Mouse (Mus musculus) adrenal gland, postnatal 25 days (tissue): ENCODE results near the gene Zfand3. TPM values are rescaled to one million over a fixed set of nuclear protein-coding genes. Genes with fewer than 3 reads are reported as not detected.

Experiments used
- DNase-seq: peaks from one replicate; pipeline ENCODE4 v3.0.0; 2021; ENCODE audit warnings: mixed read lengths
- total RNA-seq: library from RNA; stranded (reverse); gene quantifications from 2 replicates; pipeline ENCODE4 v1.2.3, GENCODE M21; 2021

Zfand3 gene
- total RNA-seq, 1 experiment from 2014 or later, result 144 TPM

- DNase-seq, result peak; percentile 3
Observed at GRCm38 (mm10) chr17:30195591-30196183, 191.2 kb downstream of the Zfand3 start.

- DNase-seq, result peak; percentile 20
Observed at GRCm38 (mm10) chr17:30196401-30197279, 192.1 kb downstream of the Zfand3 start.

GRCm38 (mm10) chr17:30197280-30198030, 192.9 kb downstream of the Zfand3 start:
- peak; percentile 4 for DNase-seq

GRCm38 (mm10) chr17:30198422-30198821, 193.9 kb downstream of the Zfand3 start:
- DNase-seq, result peak; percentile 21

- DNase-seq, result peak; percentile 2
Observed at GRCm38 (mm10) chr17:30199374-30200247, 195.1 kb downstream of the Zfand3 start.

- DNase-seq, result peak; percentile 46
Observed at GRCm38 (mm10) chr17:30200283-30200682, 195.8 kb downstream of the Zfand3 start.

GRCm38 (mm10) chr17:30205062-30205825, 200.7 kb downstream of the Zfand3 start:
- DNase-seq, result peak; percentile 61

GRCm38 (mm10) chr17:30210262-30210661, 205.7 kb downstream of the Zfand3 start:
- no peak for DNase-seq

- DNase-seq, result no peak
Observed at GRCm38 (mm10) chr17:30210936-30211335, 206.4 kb downstream of the Zfand3 start.

GRCm38 (mm10) chr17:30212647-30213046, 208.1 kb downstream of the Zfand3 start:
- DNase-seq, result no peak

- no peak for DNase-seq
Observed at GRCm38 (mm10) chr17:30213371-30213770, 208.8 kb downstream of the Zfand3 start.

GRCm38 (mm10) chr17:30214393-30214792, 209.9 kb downstream of the Zfand3 start:
- no peak for DNase-seq

- DNase-seq, result peak; percentile 42
Observed at GRCm38 (mm10) chr17:30215741-30216140, 211.2 kb downstream of the Zfand3 start.

GRCm38 (mm10) chr17:30221677-30222076, 217.1 kb downstream of the Zfand3 start:
- no peak for DNase-seq

- no peak for DNase-seq
Observed at GRCm38 (mm10) chr17:30222361-30222760, 217.8 kb downstream of the Zfand3 start.

- DNase-seq, result no peak
Observed at GRCm38 (mm10) chr17:30222837-30223236, 218.3 kb downstream of the Zfand3 start.

GRCm38 (mm10) chr17:30225030-30225740, 220.7 kb downstream of the Zfand3 start:
- DNase-seq, result no peak

GRCm38 (mm10) chr17:30228439-30229215, 224.1 kb downstream of the Zfand3 start:
- no peak for DNase-seq

- no peak for DNase-seq
Observed at GRCm38 (mm10) chr17:30230428-30230827, 225.9 kb downstream of the Zfand3 start.
